Mouse (Mus musculus) CD8-positive naive resting alpha-beta T cell, adult 2 months (primary cell): ENCODE results near the gene Hist1h3a.
"Not testable (repeated sequence)": the region's sequence is repeated elsewhere in the genome, so short reads cannot be mapped to it uniquely, and the experiment has no call there.

Experiments
- DNase-seq, 2 experiments: peaks; one replicate each; pipeline ENCODE4 v3.0.0; 2022; ENCODE audit warnings: low read depth in 2 of 2, low spot score in 2 of 2

Hist1h3a gene

DNA sequence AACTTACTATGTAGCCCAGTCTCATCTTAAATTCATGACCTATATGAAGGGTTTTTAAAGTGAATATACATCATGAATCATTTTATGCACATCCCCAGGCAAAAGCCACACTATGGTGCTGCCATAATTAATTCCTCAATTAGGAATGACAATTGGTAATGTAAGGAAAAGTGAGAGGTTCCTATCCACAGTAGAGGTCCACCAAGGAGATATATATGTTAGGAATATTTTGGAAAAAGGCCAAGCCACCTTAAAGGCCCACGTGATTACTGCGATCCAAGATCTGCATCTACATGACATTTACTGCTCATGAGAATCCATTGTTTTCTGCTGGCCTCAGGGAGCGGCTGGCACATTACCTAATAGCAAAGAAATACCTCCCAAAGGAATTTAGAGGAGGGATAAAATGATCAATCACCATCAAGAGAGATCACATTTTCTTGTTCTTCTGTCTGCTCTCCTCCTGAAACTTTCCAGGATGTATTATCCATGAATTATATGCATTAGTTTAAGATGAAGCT lies 2.9 kb downstream of the Hist1h3a start:
- DNase-seq: no peak

GRCm38 (mm10) chr13:23757921-23758320 lies 4.3 kb downstream of the Hist1h3a start:
- DNase-seq: no peak

- no peak for DNase-seq
These were observed 4.9 kb downstream of the Hist1h3a start for GRCm38 (mm10) chr13:23757211-23757773.

GRCm38 (mm10) chr13:23756790-23757189 lies 5.4 kb downstream of the Hist1h3a start, which contains the start of gene Hist1h4b:
TSS of gene Hist1h4b (plus strand) at chr13:23757013.
- peak; percentile 62 to 73 for DNase-seq

DNA sequence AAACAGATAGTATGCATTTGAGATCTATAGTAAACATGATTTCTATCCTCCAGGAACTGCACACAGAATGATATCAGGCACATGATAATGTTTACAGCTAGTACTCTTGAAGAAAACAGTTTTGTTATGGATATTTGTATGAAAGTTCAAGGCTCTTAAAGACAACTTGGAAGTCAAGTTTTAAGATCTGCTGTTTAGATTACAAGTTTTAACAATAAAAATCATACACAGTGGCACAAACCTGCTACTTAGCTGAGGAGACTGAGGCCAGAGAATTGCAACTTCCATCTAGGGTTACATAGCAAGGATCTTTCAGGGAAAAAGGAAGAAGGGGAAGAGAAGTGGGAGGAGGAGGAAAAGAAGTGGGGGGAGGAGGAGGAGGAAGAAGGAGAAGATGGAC lies 7.2 kb downstream of the Hist1h3a start:
- DNase-seq: no peak

GRCm38 (mm10) chr13:23753314-23754078 lies 8.7 kb downstream of the Hist1h3a start:
- no peak for DNase-seq

GRCm38 (mm10) chr13:23752742-23753172 lies 9.4 kb downstream of the Hist1h3a start:
- DNase-seq: no peak

- peak in 1 of 2 experiments; percentile 38 for DNase-seq
These were observed 10.0 kb downstream of the Hist1h3a start, which contains the start of gene Hist1h3b for GRCm38 (mm10) chr13:23752067-23752741. TSS of gene Hist1h3b (plus strand) at chr13:23752267.

GRCm38 (mm10) chr13:23751478-23751956 lies 10.7 kb downstream of the Hist1h3a start:
- no peak for DNase-seq

- DNase-seq: not testable (repeated sequence)
These were observed 11.2 kb downstream of the Hist1h3a start, which contains the start of gene Hist1h2ab for GRCm38 (mm10) chr13:23750839-23751477. TSS of gene Hist1h2ab (plus strand) at chr13:23751126.

DNA sequence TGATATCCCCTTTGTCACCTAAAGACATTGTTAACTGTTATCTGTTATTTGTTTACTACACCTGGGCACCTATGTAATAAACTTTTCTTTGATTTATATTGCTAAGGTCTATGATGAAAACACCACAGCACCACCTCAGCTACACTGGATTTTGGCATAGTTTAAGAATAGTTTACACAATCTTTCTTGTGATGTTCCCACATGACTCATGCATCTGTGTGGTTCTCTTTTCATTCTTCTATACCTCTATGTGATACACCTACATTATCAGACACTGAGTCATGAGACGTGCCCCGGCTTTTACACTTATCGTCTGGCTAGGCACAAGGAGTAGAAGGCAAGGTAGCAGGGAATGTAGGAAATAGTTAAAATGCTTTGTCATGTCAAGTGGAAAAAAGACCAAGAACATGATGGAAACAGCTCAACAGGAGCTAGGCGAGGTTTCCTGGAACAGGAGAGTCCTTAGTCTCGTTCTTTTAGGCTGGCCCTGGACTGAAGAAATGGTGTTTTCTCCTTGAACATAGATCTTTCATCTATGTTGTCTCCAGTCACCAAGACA lies 12.5 kb downstream of the Hist1h3a start:
- DNase-seq: no peak

- no peak for DNase-seq
These were observed 14.3 kb downstream of the Hist1h3a start for GRCm38 (mm10) chr13:23747892-23748288.

DNA sequence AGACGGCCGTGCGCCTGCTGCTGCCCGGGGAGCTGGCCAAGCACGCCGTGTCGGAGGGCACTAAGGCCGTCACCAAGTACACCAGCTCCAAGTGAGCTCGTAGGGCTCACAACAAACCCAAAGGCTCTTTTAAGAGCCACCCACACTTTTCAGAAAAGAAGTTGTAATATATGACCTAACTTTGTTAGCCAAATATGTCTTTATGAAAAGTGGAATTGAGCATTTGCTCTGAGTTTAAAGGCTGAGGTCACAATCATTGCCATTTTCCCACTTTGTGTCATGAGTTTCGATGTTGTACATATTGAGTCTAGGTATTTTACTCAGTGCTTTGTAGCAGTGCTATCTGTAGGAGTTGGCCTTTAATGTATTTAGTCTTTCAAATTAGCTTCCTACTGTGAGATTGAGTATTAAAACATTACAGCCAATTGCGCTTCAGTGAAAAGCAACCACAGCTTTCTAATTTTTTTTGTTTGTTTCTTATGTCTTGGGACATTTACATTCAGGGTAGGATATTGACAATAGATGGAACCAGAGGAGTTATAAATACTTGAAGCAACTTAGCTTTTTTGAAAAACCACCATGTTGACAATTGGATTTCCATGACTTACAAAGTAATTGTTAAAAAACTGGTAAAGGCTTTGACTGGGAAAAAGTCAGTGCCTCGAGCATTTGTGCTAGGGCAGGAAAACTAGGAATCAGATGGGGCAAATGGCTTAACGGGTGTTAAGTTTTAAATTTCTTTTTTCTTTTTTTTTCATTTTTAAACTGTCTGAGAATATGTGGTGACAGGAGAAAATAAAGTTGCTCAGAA lies 14.9 kb downstream of the Hist1h3a start:
- no peak for DNase-seq

GRCm38 (mm10) chr13:23746201-23747080 lies 15.7 kb downstream of the Hist1h3a start, which contains the start of gene Hist1h2bb:
TSS of gene Hist1h2bb (plus strand) at chr13:23746734.
- DNase-seq: peak; percentile 41 to 58

GRCm38 (mm10) chr13:23745381-23746161 lies 16.6 kb downstream of the Hist1h3a start, which contains the start of gene Hist1h3c:
TSS of gene Hist1h3c (minus strand) at chr13:23745602.
- DNase-seq: peak; percentile 52 to 80

GRCm38 (mm10) chr13:23744421-23745380 lies 17.5 kb downstream of the Hist1h3a start:
- DNase-seq: no peak

DNA sequence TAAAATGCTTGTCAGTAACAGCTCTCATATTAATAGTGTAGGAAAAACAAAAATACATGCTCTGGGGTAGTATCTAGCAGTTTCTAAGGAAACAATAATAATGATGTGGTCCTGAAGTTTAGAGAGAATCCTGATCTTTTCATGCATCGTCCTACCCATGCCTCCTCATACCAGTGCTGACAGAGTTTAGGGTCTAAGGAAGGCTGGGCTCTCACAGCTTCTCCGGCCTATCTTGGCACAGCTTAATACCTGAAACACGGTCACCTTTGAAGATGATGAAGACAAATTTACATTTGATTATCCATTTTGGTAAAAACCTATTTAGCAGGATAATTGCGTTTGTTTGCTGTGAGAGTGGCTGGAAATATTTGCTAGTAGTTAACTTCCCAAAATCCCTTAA lies 18.2 kb downstream of the Hist1h3a start:
- no peak for DNase-seq
